Mouse (Mus musculus) hindlimb bud, embryonic 11.5 days (tissue): Measurements from ENCODE around the gene Olfr530.

Source experiments
- DNase-seq: peaks from one replicate; pipeline ENCODE4 v3.0.0-alpha.2; 2012; ENCODE audit warnings: low read depth, low spot score; ENCODE audit errors: extremely low spot score

Olfr530 gene

GRCm38 (mm10) chr7:140376231-140376630 is at the start of gene Olfr530:
TSS of gene Olfr530 (minus strand) at chr7:140376331.
- no peak for DNase-seq

- no peak for DNase-seq
Measured at GRCm38 (mm10) chr7:140421539-140421938, 45.4 kb upstream of the Olfr530 start, which contains the start of gene Olfr532. TSS of gene Olfr532 (minus strand) at chr7:140421639.

DNA sequence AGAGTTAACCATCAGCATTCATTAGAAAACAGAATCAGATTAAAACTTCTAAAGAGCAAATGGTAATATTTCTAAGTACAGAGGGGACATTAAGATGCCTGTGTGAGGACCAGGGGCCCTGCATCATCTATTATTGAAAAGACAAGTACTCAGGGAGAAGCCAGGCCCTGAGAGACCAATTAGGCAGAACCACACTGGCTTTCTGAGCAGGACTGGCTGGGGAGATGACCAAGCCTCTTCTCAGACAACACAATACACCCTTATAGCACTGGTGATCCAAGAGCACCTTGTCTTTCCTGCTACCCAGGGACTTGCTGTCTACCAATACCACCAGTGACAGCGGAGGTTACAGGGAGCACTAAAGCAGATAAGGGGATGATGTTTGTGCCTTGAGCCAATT is 26.7 kb upstream of the Olfr530 start, which contains the start of gene Olfr531:
Gene Olfr531, minus strand, starts transcription at position 101 of the 400 bp plus-strand sequence.
- no peak for DNase-seq

GRCm38 (mm10) chr7:140376911-140377310 is 780 bp upstream of the Olfr530 start:
- DNase-seq = no peak

DNA sequence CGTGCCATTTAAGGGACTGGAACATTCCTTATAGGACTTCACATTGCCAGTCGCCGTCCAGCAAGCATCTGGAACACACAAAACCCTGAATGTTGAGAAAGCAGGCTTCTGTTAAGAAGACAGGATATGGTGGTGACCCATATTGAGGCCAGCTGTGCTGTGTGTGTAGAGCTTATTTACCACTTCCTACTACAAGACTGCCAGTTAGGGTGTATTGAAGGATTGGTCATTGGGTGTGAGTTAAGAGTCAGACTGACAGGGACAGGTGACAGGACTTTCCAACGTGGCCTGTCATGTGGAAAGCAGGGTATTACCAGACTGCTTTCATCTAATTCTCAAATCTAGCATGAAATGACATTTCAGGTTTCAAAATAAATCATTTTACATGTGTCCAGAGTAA is 1.8 kb downstream of the Olfr530 start:
- DNase-seq = no peak

GRCm38 (mm10) chr7:140361571-140361970 is 14.6 kb downstream of the Olfr530 start, which contains the start of gene Olfr60:
TSS of gene Olfr60 (minus strand) at chr7:140361671.
- DNase-seq = no peak

- DNase-seq = no peak
Measured at GRCm38 (mm10) chr7:140333717-140334116, 42.4 kb downstream of the Olfr530 start, which contains the start of gene Olfr527. TSS of gene Olfr527 (plus strand) at chr7:140334017.

DNA sequence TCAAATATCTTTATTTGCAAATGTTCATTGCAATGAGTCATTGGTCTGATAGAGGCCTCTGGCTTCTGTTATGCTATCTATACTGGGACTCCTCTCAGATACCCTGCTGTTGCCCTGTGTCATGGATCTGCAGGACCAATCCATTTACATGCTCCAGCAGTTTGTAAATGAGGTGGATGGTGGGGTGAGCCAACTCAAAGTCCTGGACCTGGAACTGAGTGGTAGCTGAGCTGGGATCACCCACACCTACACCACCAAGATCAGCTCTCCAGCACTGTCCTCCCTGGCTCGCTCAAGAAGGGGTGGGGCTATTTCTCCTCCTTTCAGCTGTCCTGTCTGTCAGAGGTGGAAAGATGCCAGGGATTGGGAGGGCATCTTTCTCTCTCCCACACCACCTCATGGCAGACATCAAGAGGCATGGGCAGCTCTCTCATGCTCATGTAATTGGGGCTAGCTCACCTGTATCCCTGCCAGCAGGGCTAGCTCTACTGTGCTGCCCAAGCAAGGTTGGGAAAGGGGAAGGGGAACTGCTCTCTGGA is 46.3 kb downstream of the Olfr530 start:
- no peak for DNase-seq
